ENCODE assay signal across 11 mouse cellular contexts in genomic region chr11:115359726-115360125, GRCm38 (mm10). TPM values are rescaled to one million over a fixed set of nuclear protein-coding genes. Genes with fewer than 3 reads are reported as not detected.
DNase-seq lines count a peak whose midpoint lies in the region; ATAC-seq and TF ChIP-seq lines count a peak whose summit lies in the region.
"Had no signal": no experiment of that assay in that cellular context is flagged by ENCODE, and none has a peak within 500 bp of the region (broad histone marks: within the 10 kb centered on the region; RNA-seq: fewer than 3 reads in every experiment).

No protein-coding gene starts in this region.

- no peak for ATAC-seq in kidney, postnatal 0 days (replicated peaks; ENCODE audit: low FRiP score, low read depth)
- no peak for ATAC-seq in intestine, embryonic 16.5 days

- H3K9me3 ChIP-seq in kidney, postnatal 0 days (replicated peaks; ENCODE audit: low read length): no peaks in the 10 kb centered on the region
- no peaks in the 10 kb centered on the region for H3K9me3 ChIP-seq in intestine, embryonic 16.5 days (ENCODE audit: control insufficient read depth, low read length)

- H3K27ac ChIP-seq in kidney, postnatal 0 days: no peak overlapping the region
- no peak overlapping the region for H3K27ac ChIP-seq in bone marrow macrophage, adult 2 months (ENCODE audit: insufficient read depth, low read depth, low read length)
- H3K27ac ChIP-seq in intestine, embryonic 16.5 days (ENCODE audit: low read length): peak overlapping the region; percentile 53; the same call in 1 of the 2 replicates
- H3K27ac ChIP-seq in small intestine, adult 2 months (ENCODE audit: insufficient read depth, low read depth, low read length): peak overlapping the region; percentile 69

- whole genome bisulfite sequencing in kidney, postnatal 0 days: 72% methylated on average over 6 of the region's 6 CpGs
- WGBS in intestine, embryonic 16.5 days: 62% methylated on average over 6 of the region's 6 CpGs
- 20% methylated on average over 6 of the region's 6 CpGs for WGBS in small intestine, adult 2 months

- H3K4me2 ChIP-seq in kidney, postnatal 0 days (ENCODE audit: low read length): no peak overlapping the region
- H3K4me2 ChIP-seq in intestine, embryonic 16.5 days (ENCODE audit: low read depth, low read length): no peak overlapping the region

- H3K27me3 ChIP-seq in kidney, postnatal 0 days (ENCODE audit: insufficient read depth, low read length): no peaks in the 10 kb centered on the region
- peaks cover 3% of the 10 kb centered on the region; the same call in 1 of the 2 replicates for H3K27me3 ChIP-seq in intestine, embryonic 16.5 days (replicated peaks; ENCODE audit: control insufficient read depth, insufficient read depth, low read length)
- no peaks in the 10 kb centered on the region for H3K27me3 ChIP-seq in small intestine, adult 2 months (ENCODE audit: control insufficient read depth, insufficient read depth, low read length)

- no peak overlapping the region; the same call in 1 of the 2 replicates for H3K9ac ChIP-seq in kidney, postnatal 0 days (ENCODE audit: low read depth, low read length)
- 0 out of 2 replicates have a peak overlapping the region, but pooled peaks have one; percentile 3 for H3K9ac ChIP-seq in intestine, embryonic 16.5 days (ENCODE audit: low read depth, low read length)

- H3K4me1 ChIP-seq in kidney, postnatal 0 days (replicated peaks; ENCODE audit: insufficient read depth, low read length): 0 out of 2 replicates have a peak, but pooled peaks cover 4% of the 10 kb centered on the region
- 0 out of 2 replicates have a peak, but pooled peaks cover 2% of the 10 kb centered on the region for H3K4me1 ChIP-seq in bone marrow macrophage, adult 2 months (ENCODE audit: control insufficient read depth, insufficient read depth, low read length)
- peaks cover 14% of the 10 kb centered on the region for H3K4me1 ChIP-seq in intestine, embryonic 16.5 days (ENCODE audit: control insufficient read depth, insufficient read depth, low read length)
- H3K4me1 ChIP-seq in small intestine, adult 2 months (ENCODE audit: control insufficient read depth, insufficient read depth, insufficient read length, low read length): peaks cover 13% of the 10 kb centered on the region

- no peak overlapping the region for H3K4me3 ChIP-seq in kidney, postnatal 0 days (replicated peaks; ENCODE audit: low read depth, low read length)
- no peak overlapping the region for H3K4me3 ChIP-seq in bone marrow macrophage, adult 2 months (ENCODE audit: insufficient read depth, low read length)
- H3K4me3 ChIP-seq in intestine, embryonic 16.5 days (ENCODE audit: low read length): no peak overlapping the region
- H3K4me3 ChIP-seq in small intestine, adult 2 months (ENCODE audit: low read depth, low read length): peak overlapping the region; percentile 4

- no peaks in the 10 kb centered on the region for H3K36me3 ChIP-seq in kidney, postnatal 0 days (ENCODE audit: insufficient read depth, low read length)
- H3K36me3 ChIP-seq in intestine, embryonic 16.5 days (ENCODE audit: control insufficient read depth, insufficient read depth, low read length): no peaks in the 10 kb centered on the region
- H3K36me3 ChIP-seq in small intestine, adult 2 months (ENCODE audit: control insufficient read depth, insufficient read depth, low read length): no peaks in the 10 kb centered on the region

- no peak for TF ChIP-seq POLR2A in bone marrow macrophage, adult 2 months (IDR thresholded peaks at IDR 0.05; ENCODE audit: borderline replicate concordance, low read depth, low read length)
- no peak for TF ChIP-seq POLR2A in small intestine, adult 2 months (IDR thresholded peaks at IDR 0.05; ENCODE audit: low read depth, low read length)

- DNase-seq in kidney, postnatal 0 days (ENCODE audit: low spot score): no peak
- DNase-seq in kidney, adult 11 months: no peak
- DNase-seq in natural killer cell, adult 2 months (ENCODE audit: low spot score in 2 of 2): no peak
- no peak for DNase-seq in kidney, postnatal 25 days
- no peak for DNase-seq in gastrocnemius, postnatal 4 days (ENCODE audit: low spot score in 2 of 2)
- DNase-seq: kidney, adult 8-10 months had no signal

- TF ChIP-seq CTCF in kidney, postnatal 0 days (IDR thresholded peaks at IDR 0.05; ENCODE audit: low read depth): peak; percentile 45
- TF ChIP-seq CTCF in bone marrow macrophage, adult 2 months (IDR thresholded peaks at IDR 0.05; ENCODE audit: low read depth, low read length): peak; percentile 13; the same call in 1 of the 2 replicates
- peak; percentile 25; the same call in 1 of the 2 replicates for TF ChIP-seq CTCF in small intestine, adult 2 months (IDR thresholded peaks at IDR 0.05; ENCODE audit: extremely low read depth, insufficient read length, insufficient replicate concordance, low read depth, low read length)

RNA-seq across cellular contexts. Expression of gene Hid1, which starts 7.8 kb away (rescaled TPM):
- polyA plus RNA-seq in kidney, postnatal 0 days (2015; fragmentation: Nextera tagmentation; extraction: Ambion mirVana): 4.5 and 5.4 TPM in 2 replicates
- 0.78 TPM in 1 of 2 replicates, not detected in the other for polyA plus RNA-seq in bone marrow macrophage, adult 2 months (2012; ENCODE audit: insufficient read depth, insufficient read length, missing spikeins)
- 20.5 and 22.0 TPM in 2 replicates for polyA plus RNA-seq in intestine, embryonic 16.5 days (2015; fragmentation: Nextera tagmentation; extraction: Ambion mirVana)
- 30.2 and 37.6 TPM in 2 replicates for polyA plus RNA-seq in small intestine, adult 2 months (2012; rRNA removed)
- total RNA-seq in gastrocnemius, postnatal 4 days (2021): 1 to 10 TPM; 7.2 to 9.0 TPM

RNA-seq across cellular contexts. Expression of gene Cdr2l, which starts 22.0 kb away (rescaled TPM):
- 7.6 and 7.8 TPM in 2 replicates for polyA plus RNA-seq in kidney, postnatal 0 days (2015; fragmentation: Nextera tagmentation; extraction: Ambion mirVana)
- 0.15 and 0.64 TPM in 2 replicates for polyA plus RNA-seq in bone marrow macrophage, adult 2 months (2012; ENCODE audit: insufficient read depth, insufficient read length, missing spikeins)
- polyA plus RNA-seq in intestine, embryonic 16.5 days (2015; fragmentation: Nextera tagmentation; extraction: Ambion mirVana): 4.6 and 5.1 TPM in 2 replicates
- 3.8 and 4.2 TPM in 2 replicates for polyA plus RNA-seq in small intestine, adult 2 months (2012; rRNA removed)
- 10 to 100 TPM; 19.4 to 22.2 TPM for total RNA-seq in gastrocnemius, postnatal 4 days (2021)

RNA-seq across cellular contexts. Expression of gene Otop3, which starts 25.2 kb away (rescaled TPM):
- polyA plus RNA-seq in kidney, postnatal 0 days (2015; fragmentation: Nextera tagmentation; extraction: Ambion mirVana): not detected in 2 replicates
- not detected in 2 replicates for polyA plus RNA-seq in bone marrow macrophage, adult 2 months (2012; ENCODE audit: insufficient read depth, insufficient read length, missing spikeins)
- polyA plus RNA-seq in intestine, embryonic 16.5 days (2015; fragmentation: Nextera tagmentation; extraction: Ambion mirVana): 1.5 and 2.1 TPM in 2 replicates
- 0.61 and 93.4 TPM in 2 replicates for polyA plus RNA-seq in small intestine, adult 2 months (2012; rRNA removed)
- not detected for total RNA-seq in gastrocnemius, postnatal 4 days (2021)
- total RNA-seq: liver, adult 2 months had no signal
- polyA plus RNA-seq: embryonic facial prominence, embryonic 11.5 days; liver, adult 2 months had no signal

RNA-seq across cellular contexts. Expression of gene Ush1g, which starts 37.9 kb away (rescaled TPM):
- 0.05 TPM in 1 of 2 replicates, not detected in the other for polyA plus RNA-seq in kidney, postnatal 0 days (2015; fragmentation: Nextera tagmentation; extraction: Ambion mirVana)
- polyA plus RNA-seq in bone marrow macrophage, adult 2 months (2012; ENCODE audit: insufficient read depth, insufficient read length, missing spikeins): not detected in 2 replicates
- 0.06 and 0.11 TPM in 2 replicates for polyA plus RNA-seq in intestine, embryonic 16.5 days (2015; fragmentation: Nextera tagmentation; extraction: Ambion mirVana)
- 0.05 and 0.08 TPM in 2 replicates for polyA plus RNA-seq in small intestine, adult 2 months (2012; rRNA removed)
- total RNA-seq in gastrocnemius, postnatal 4 days (2021): not detected
- polyA plus RNA-seq: embryonic facial prominence, embryonic 11.5 days had no signal

RNA-seq across cellular contexts. Expression of gene Mrpl58, which starts 43.8 kb away (rescaled TPM):
- 225 and 232 TPM in 2 replicates for polyA plus RNA-seq in kidney, postnatal 0 days (2015; fragmentation: Nextera tagmentation; extraction: Ambion mirVana)
- polyA plus RNA-seq in bone marrow macrophage, adult 2 months (2012; ENCODE audit: insufficient read depth, insufficient read length, missing spikeins): 38.2 and 49.0 TPM in 2 replicates
- 180 and 194 TPM in 2 replicates for polyA plus RNA-seq in intestine, embryonic 16.5 days (2015; fragmentation: Nextera tagmentation; extraction: Ambion mirVana)
- polyA plus RNA-seq in small intestine, adult 2 months (2012; rRNA removed): 42.0 and 45.8 TPM in 2 replicates
- 10 to 100 TPM; 89.6 to 94.0 TPM for total RNA-seq in gastrocnemius, postnatal 4 days (2021)

Comparison
In these comparisons a context has a peak if more than half of its experiments do, and no peak if none do; other contexts are left out.
1. H3K27ac ChIP-seq: peak in intestine, embryonic 16.5 days (single experiment) and small intestine, adult 2 months (single experiment); none in kidney, postnatal 0 days (single experiment) and bone marrow macrophage, adult 2 months (single experiment).
2. Peak in every context shown above with its lines, with median percentiles within 50 percentile points of each other: CTCF ChIP-seq.